Mouse (Mus musculus): Measurements from ENCODE around the gene Atpaf2. TPM values are rescaled to one million over a fixed set of nuclear protein-coding genes. Genes with fewer than 3 reads are reported as not detected.

Gene Atpaf2
- total and polyA plus RNA-seq, 3 experiments, result 47.8 to 79.2 (median 78.6) TPM

DNA sequence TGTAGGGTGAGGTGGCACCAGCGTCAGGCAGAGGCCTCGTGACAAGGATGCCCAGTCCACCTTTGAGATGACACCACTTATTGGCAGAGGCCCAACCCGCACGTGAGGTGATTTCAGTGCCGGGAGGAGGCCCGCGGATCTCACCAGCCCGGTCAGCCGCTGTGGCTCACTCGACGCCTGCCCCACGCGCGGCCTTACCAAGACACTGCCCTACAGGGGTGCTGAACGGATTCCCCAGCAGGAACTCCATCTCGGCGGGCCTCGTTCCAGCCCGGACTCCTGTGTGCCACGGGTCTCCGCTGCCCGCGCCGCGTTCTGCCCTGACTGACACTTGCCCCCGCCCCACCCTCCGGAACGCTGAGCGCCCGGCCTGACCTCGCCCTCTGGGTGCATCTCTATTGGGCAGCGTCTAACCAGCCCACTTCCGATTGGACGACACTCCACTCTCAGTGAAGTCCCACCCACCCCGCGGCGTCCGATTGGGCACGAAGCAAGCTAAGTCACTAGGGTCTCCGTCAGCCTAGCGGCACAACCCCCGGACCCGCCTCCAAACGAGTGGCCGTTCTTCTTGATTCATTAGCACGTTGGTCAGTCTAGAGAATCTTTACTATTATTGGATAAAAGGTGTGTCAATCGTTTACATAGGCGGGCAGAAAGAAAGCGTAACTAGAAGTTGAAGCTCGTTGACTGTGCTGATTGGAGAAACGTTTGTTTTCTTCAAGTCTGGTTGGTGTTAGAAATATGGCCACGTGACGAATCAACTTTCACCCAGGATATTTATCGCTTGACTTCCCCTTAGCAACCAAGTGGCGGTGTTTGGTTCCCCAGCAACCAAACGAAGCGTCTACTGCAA is 65.5 kb downstream of the Atpaf2 start, which contains the start of the genes Tom1l2 and Drc3:
Gene Tom1l2 (minus strand): TSS at position 347 of the 853 bp plus-strand sequence.
Gene Drc3 (plus strand): TSS at position 771 of the 853 bp plus-strand sequence.
- Histone ChIP-seq H3K4me3 (replicated peaks in 1 of 3; ENCODE audit: low read depth in 2 of 3, low read length in 2 of 3, poor library complexity in 1 of 3) (peak within 1 kb of the TSS; percentile 75 to 77 (median 76)), H3K9me3 (replicated peaks; ENCODE audit: low read length) (no peaks in the 10 kb centered on the region), H3K9ac (ENCODE audit: insufficient read depth, low read depth) (peak within 1 kb of the TSS; percentile 60), H3K27me3 (replicated peaks) (no peaks in the 10 kb centered on the region), H3K27ac (ENCODE audit: insufficient read depth, low read depth) (no peak within 1 kb of the TSS), H3K4me2 (ENCODE audit: insufficient read depth, low read depth, poor library complexity, severe bottlenecking) (peak within 1 kb of the TSS; percentile 92), H3K36me3 (replicated peaks in 1 of 2; ENCODE audit: control insufficient read depth in 1 of 2, insufficient read depth in 1 of 2, low read length in 1 of 2) (no peaks in the 10 kb centered on the region), H3K4me1 (ENCODE audit: control insufficient read depth in 1 of 2, insufficient read depth in 2 of 2) (peaks cover 5 to 26% of the 10 kb centered on the region in 2 experiments; a peak in 3 of 4 replicates), H3K79me2 (replicated peaks; ENCODE audit: control insufficient read depth, extremely low read depth, insufficient read depth, poor library complexity, severe bottlenecking) (no peaks in the 10 kb centered on the region; the same call in none of the 2 replicates)
- TF ChIP-seq POLR2A (IDR thresholded peaks at IDR 0.05; ENCODE audit: low read depth, low read length) (peak; percentile 80), ZKSCAN1 (IDR thresholded peaks at IDR 0.05; ENCODE audit: borderline replicate concordance, low read depth, low read length) (no peak), USF1 (IDR thresholded peaks at IDR 0.05; ENCODE audit: low read depth, low read length) (peak; percentile 99), SIN3A (IDR thresholded peaks at IDR 0.05; ENCODE audit: low read length) (peak; percentile 100), JUND (conservative IDR thresholded peaks at IDR 0.05; ENCODE audit: low read depth, low read length) (peak; percentile 78), HCFC1 (IDR thresholded peaks at IDR 0.05; ENCODE audit: low read depth, low read length) (peak; percentile 89), CHD2 (IDR thresholded peaks at IDR 0.05; ENCODE audit: low read length) (peak; percentile 98), SMC3 (IDR thresholded peaks at IDR 0.05; ENCODE audit: low read depth, low read length) (no peak; the same call in none of the 2 replicates), POLR2AphosphoS2 (IDR thresholded peaks at IDR 0.05; ENCODE audit: low read depth, low read length) (peak; percentile 42; the same call in 1 of the 2 replicates), KAT2A (IDR thresholded peaks at IDR 0.05; ENCODE audit: insufficient replicate concordance, low read length) (peak; percentile 92; the same call in 1 of the 2 replicates), NELFE (IDR thresholded peaks at IDR 0.05; ENCODE audit: low read depth, low read length) (peak; percentile 66), USF2 (conservative IDR thresholded peaks at IDR 0.05; ENCODE audit: low read depth, low read length) (peak; percentile 100), MAZ (IDR thresholded peaks at IDR 0.05; ENCODE audit: low read depth, low read length) (0 out of 2 replicates have a peak, but pooled peaks have one; percentile 53), ZNF384 (IDR thresholded peaks at IDR 0.05; ENCODE audit: low read depth, low read length) (no peak), BHLHE40 (IDR thresholded peaks at IDR 0.05; ENCODE audit: low read depth, low read length) (peak; percentile 94), MAFK (IDR thresholded peaks at IDR 0.05; ENCODE audit: insufficient replicate concordance, low read length) (no peak), TCF12 (IDR thresholded peaks at IDR 0.05; ENCODE audit: low read depth, low read length) (peak; percentile 81), MEF2A (IDR thresholded peaks at IDR 0.05; ENCODE audit: borderline replicate concordance, low read depth, low read length) (0 out of 2 replicates have a peak, but pooled peaks have one; percentile 11), JUN (IDR thresholded peaks at IDR 0.05; ENCODE audit: insufficient read depth, low read depth, low read length) (peak; percentile 61), NRF1 (IDR thresholded peaks at IDR 0.05; ENCODE audit: low read depth, low read length) (peak; percentile 36; the same call in 1 of the 2 replicates), CTCF (conservative IDR thresholded peaks at IDR 0.05 in 1 of 2, IDR thresholded peaks at IDR 0.05 in 1 of 2; ENCODE audit: low read depth in 2 of 2, low read length in 2 of 2) (no peak), TBP (conservative IDR thresholded peaks at IDR 0.05; ENCODE audit: low read depth, low read length) (peak; percentile 70), MXI1 (IDR thresholded peaks at IDR 0.05; ENCODE audit: low read depth, low read length) (peak; percentile 98), ZMIZ1 (IDR thresholded peaks at IDR 0.05; ENCODE audit: low read depth, low read length) (peak; percentile 50; the same call in 1 of the 2 replicates), ELF1 (IDR thresholded peaks at IDR 0.05; ENCODE audit: low read depth, low read length) (peak; percentile 91), MAX (IDR thresholded peaks at IDR 0.05; ENCODE audit: low read length) (peak; percentile 99), IRF4 (IDR thresholded peaks at IDR 0.05; ENCODE audit: low read depth, low read length) (0 out of 2 replicates have a peak, but pooled peaks have one; percentile 47), EP300 (IDR thresholded peaks at IDR 0.05; ENCODE audit: low read length) (no peak), MYC (IDR thresholded peaks at IDR 0.05; ENCODE audit: low read depth, low read length) (peak; percentile 80), GABPA (IDR thresholded peaks at IDR 0.05; ENCODE audit: insufficient replicate concordance, low read depth, low read length) (no peak), E2F4 (IDR thresholded peaks at IDR 0.05; ENCODE audit: insufficient replicate concordance, low read depth, low read length) (peak; percentile 60; the same call in 1 of the 2 replicates)
- dilution Hi-C loops (cut with MboI; ENCODE audit: extremely low pct_ligation_motif_present, extremely low pct_unique_long_range_greater_than_20kb, low sequenced_read_pairs), result no loop called here
- in situ Hi-C loops (cut with MboI; ENCODE audit: low pct_ligation_motif_present, low pct_unique_long_range_greater_than_20kb, low sequenced_read_pairs), result no loop called here
- DNase-seq (ENCODE audit: extremely low read depth), result peak; percentile 100

Measured in CH12.LX (cell line).